Mouse (Mus musculus) liver, adult 2 months (tissue): ENCODE results near the gene Rabep2.

Experiments used
- CTCF ChIP-seq: fragments of 200-500 bp; IDR thresholded peaks from 2 replicates; pipeline ENCODE4 v1.5.1; 2011; ENCODE audit warnings: low read depth, low read length, control low read depth
- POLR2A ChIP-seq: fragments of 200-500 bp; IDR thresholded peaks from 2 replicates; pipeline ENCODE4 v1.6.1; 2011; ENCODE audit warnings: low read length, control low read depth; ENCODE audit not compliant: insufficient read depth; ENCODE audit errors: extremely low read depth

DNA sequence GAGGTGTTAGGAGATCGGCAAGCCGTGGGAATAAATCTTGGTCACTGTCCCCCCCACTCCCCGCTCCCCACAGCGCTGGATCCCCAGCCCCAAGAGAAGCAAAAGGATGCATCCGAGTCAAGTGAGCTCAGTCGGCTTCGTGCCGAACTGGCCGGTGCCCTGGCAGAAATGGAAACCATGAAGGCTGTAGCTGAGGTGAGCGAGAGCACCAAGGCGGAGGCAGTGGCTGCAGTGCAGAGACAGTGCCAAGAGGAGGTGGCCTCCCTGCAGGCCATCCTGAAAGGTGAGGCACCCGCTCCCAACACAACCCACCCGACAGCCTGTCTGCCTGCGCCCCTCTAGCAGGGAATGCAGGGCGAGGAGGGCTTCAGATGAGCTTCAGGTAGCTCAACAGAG lies 942 bp downstream of the Rabep2 start:
- TF ChIP-seq CTCF, result no peak
- no peak for TF ChIP-seq POLR2A
